Mouse (Mus musculus): ENCODE data around the gene Cd37. TPM values are rescaled to one million over a fixed set of nuclear protein-coding genes. Genes with fewer than 3 reads are reported as not detected.

Cd37 gene
- total RNA-seq, 2 experiments from 2014 or later, result 4.0 TPM

DNA sequence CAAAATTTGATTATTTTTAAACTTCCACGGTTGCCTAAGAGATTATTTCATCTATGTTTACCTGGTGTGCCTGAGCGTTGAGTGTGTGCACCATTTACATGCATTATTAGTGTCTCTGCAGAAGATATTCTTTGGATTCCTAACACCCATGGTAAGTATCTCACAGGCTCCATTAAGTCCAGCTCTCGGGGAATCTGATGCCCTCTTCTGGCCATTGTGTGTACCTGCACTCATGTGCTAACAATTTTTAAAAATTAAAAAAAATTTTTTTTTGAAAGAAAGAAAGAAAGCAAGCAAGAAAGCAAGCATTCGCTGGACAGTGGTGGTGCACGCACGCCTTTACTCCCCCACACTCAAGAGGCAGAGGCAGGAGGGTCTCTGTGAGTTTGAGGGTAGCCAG lies 30.7 kb downstream of the Cd37 start:
- DNase-seq (ENCODE audit: low spot score in 2 of 2), result no peak

DNA sequence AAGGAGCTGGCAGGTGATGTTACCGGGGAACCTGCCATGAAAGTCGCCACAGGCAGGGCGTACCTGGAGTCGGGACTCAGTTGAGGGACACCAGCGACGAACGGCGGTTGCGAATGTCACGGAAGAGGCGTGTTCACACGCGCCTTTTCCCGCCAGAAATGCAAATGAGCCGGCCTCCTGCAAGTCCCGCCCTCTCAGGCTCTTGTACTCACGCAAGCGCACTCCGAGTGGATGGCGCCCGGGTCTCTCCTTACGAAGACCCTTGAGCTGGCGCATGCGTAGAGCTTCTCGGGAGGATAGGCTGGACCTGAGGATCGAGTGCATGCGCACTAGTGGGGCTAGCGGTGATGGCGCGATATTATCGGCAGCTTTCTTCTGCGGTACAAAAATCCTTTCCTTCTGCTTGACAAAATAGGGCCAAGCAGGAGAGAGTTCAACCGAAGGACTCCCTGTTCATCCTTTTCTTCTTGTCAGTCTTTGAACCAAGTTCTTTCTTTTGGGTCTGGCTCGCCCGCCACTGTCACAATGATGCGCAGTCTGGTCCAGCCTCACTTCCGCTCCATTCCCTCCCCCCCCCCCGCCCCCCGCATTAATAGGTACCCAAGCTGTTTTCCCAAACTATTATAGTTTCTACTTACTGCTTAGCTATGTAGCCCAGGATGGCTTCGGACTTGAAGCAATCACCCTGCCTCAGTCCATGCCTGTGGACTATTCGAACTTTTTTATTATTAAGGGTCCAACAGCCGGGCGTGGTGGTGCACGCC lies 34.4 kb downstream of the Cd37 start, which contains the start of gene Ccdc155:
Gene Ccdc155 (minus strand): TSS at position 513 of the 764 bp plus-strand sequence.
- DNase-seq (ENCODE audit: low spot score in 2 of 2), result peak; percentile 88 to 94

DNA sequence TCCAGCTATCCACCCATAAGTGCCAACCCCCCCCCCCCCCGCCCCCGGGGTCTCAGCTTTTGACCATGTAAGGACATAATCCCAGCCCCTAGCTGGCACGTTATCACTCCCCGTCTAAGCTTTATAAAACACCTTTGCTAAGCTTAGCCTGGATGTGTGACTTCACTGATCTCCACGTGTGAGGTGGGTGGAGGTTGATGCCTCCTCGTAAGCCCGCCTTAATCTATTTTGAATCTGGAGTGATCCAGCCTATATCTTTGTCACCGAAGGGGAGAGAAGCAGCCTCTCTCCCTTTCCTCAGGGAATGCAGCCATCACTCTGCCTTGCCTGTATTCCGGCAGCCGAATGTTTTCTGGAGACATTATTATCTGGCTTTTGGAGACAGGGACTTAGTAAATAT lies 36.3 kb downstream of the Cd37 start:
- DNase-seq (ENCODE audit: low spot score in 2 of 2), result no peak

DNA sequence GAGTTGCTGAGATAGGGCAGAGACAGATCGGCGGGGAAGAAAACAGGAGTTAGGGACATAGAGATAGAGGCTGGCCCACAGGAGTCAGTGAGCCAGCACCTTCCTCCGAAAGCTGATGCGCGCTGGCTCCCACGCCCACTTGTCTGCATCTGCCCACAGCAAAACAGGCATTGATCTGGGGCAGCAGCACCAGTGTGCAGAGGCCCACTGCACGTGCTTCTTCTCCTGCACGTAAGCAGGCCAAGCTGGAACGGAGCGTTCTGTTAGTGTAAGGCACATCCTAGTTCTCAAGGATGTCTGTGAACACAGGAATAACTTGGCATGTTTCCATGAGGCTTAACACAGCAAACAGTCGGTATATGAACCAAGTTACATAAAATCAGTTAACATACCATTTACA lies 40.0 kb downstream of the Cd37 start:
- no peak for DNase-seq (ENCODE audit: low spot score in 2 of 2)

DNA sequence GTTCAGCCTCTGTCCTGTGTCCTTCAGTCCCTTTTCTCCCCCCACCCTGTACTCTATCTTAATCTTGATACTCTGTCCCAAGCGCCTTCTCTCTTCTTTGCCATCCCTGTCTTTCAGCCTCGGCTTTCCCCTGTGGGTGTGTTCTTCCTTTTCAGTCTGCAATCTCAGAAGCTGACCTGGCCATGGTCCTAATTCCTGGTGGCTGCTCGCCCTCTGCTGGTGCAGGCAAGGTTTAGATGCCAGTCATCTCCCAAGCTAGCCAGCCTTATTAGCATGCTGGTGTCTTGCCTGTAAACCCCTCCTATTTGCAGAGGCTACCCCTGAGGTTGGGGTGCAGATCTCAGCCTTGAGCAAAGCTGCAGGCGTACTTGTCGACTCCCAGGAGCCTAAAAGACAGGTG lies 40.5 kb downstream of the Cd37 start:
- peak; percentile 69 to 77 for DNase-seq (ENCODE audit: low spot score in 2 of 2)

DNA sequence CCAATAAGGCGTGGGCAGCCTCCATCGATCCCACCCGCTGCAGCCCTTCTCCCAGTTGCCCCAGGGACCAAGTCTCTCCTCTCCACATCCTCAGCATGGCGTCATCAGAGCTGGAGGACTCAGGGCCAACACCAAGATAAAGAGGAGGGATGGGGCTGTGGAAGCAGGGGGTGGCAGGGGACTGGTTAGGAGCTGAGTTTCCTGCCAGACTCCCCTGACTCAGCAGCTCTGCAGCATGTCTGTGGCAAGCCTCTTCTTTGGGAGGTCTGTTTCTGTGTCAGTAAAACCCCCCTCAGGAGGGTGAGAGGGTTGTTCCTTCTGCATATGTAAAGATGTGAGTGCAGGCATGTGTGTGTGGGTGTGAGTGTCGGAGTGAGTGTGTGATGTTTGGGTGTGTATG lies 41.9 kb downstream of the Cd37 start:
- DNase-seq (ENCODE audit: low spot score in 2 of 2), result no peak

DNA sequence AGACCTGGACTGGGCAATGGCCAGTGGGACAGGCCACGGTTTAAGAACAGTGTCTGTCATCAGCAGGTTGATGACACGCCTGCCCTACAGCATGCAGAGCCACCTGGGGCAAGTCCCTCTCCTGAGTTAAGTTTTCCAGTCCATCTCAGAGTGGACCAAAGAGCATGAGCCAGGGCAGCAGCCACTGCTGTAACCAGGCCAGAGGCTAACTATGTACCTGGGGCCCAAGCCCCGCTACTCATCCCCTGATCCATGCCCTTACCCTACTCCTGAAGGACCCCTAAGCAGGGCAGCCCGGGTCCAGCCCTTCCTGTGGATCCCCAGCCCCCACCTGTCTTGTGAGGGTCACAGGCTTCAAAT lies 42.8 kb downstream of the Cd37 start:
- no peak for DNase-seq (ENCODE audit: low spot score in 2 of 2)

DNA sequence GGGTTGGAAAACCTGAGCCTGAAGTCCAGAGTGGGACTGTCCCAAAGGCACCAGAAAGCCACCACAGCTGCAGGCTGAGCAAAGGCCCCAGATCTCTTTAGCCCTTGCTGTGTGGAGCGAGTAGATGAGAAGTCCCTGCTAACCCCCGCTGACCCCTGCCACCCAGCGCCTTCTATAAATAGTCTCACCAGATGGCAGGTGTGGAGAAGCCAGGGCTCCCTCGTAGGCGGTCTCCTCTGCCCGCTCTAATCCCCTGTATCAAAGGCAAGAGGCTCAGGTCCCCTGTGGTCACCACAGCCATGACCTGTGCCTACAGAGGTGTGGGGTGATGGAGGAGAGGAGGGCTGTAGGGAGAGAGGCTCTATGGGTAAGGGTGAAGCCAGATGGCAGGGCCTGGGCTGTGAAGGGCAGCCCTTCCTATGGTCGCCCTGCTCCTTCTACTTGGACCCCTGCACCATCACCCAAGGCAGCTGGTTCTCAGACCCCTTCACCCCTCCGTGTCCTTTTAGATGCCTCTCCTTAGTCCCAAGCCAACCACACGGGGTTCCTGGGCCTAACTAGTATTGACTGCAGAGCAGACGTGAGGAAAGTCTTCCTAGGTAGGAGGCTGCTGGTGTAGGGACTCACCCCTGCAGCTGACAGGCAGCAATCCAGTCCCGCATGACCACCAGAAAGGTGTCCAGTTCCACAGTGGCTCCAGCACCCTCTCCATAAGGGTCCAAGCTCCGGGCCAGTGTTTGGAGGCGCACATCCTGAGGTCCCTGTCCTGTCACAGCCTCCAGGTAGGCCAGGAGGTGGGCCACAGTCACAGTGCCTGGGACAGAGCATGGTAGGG lies 43.4 kb downstream of the Cd37 start:
- no peak for DNase-seq (ENCODE audit: low spot score in 2 of 2)

DNA sequence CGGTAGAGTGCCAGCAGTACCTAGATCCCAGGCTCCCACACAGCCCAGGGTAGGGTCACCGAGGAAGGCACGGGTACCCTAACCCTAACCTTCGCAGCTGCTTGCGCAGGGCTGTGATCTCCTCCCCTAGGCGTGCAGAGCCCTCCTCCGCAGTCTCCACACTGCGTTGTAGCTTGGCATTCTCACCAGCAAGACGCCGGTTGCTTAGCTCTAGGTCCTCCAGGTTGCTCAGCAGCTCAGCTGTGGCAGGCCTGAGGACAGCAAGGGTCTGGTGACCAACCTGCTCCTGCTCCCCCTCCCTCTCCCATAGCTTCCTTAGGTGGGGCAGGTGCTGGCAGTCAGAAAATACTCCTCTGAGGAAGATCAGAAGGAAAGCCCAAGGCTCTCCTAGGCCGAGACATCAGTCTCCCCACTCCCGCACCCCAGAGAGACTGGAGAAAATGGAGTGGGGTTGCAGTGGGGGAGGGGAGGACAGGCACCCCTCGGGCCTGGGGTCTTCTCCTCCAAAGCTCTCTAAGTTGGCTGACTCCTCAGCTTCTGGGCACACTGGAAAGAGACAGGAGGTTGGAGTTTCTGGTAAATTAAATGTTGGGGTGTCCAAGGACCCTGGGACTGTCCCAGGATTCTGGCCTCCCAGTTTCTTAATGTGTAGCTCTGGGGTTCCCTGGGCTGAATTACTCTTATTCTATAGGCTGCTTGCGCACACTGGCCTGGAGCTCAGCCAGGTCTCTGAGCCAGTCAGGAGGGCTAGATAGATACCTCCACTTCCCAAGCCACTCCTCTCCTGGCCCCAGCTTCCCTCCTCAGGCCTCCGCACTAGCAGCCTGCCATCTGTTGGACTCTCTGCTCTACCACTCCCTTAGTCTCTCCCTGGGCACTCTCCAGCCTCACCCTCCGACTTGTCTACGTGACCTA lies 44.8 kb downstream of the Cd37 start:
- no peak for DNase-seq (ENCODE audit: low spot score in 2 of 2)

DNA sequence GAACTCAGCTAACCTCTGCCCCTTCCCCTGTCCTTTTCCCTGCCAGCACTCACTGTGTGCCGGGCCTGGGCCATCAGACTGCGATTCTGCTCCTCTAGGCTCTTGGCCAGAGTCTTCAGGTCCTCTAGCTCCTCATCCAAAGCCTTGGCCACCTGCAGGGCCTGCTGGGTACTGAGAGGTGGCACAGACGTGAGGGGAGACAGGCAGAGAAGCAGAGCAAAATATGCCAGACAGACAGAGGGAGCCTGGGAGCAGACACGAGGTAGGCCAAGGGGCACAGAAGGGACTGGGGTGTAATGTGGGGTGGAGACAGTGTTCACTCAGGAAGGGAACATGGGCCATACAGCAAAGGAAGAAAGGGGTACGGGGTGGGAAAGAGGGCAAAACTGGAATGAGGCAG lies 45.5 kb downstream of the Cd37 start:
- no peak for DNase-seq (ENCODE audit: low spot score in 2 of 2)

DNA sequence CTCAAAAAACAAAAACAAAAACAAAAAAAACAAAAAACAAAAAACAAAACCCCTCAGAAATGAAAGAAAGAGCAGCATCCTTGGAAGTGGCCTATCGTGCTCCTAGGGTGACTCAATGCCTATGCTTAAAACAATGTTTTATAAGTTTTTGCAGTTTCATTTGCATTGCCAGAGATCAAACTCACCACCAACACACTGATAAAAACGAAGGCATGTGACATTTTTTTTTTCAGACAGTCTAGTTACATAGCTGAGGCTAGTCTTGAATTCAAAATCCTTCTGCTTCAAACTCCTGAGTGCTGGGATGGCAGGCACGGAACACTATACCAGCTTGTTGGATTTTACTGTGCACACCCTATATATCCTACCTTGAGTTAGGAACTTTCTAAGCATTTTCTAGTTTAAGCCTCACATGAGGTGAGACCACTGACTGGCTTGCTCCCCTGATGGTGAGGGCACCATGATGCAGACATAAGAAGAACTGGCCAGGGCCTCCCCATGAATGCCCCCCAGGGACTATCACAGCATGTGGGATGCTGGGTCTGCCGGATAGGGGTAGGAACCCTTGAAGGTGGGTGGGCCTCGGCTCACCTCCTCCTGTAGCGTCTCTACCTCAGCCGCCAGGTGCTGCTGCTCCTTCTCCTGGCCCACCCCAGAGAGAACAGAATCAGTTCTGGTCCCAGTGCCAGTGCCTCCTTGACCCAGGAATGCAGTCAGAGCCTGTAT lies 46.2 kb downstream of the Cd37 start:
- DNase-seq (ENCODE audit: low spot score in 2 of 2), result no peak

DNA sequence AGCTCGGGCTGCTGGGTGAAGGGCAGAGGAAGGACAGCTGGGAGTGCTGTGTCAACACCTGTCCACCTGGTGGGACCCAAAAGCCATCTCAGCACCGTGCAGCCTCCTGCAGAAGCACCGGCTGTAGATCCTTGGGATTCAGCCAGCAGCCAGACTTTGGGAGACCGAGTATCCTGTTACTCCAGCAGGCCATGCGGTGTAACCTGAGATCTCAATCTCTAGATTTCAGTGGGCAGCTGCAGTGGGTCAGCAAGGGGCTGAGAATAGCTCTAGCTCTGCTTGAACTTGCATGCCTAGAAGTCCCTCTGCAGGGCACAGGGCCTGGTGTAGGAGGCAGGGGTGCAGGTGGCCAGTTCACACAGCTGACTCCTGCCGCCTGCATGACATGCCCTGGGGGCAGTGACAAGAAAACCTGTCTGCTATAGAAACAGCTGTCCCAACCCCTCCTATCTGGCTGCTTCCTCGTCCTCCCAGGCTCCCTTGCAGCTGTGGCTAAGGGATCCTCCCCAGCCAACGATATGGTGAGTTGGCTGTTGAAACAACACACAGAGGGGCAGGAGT lies 47.0 kb downstream of the Cd37 start:
- no peak for DNase-seq (ENCODE audit: low spot score in 2 of 2)

DNA sequence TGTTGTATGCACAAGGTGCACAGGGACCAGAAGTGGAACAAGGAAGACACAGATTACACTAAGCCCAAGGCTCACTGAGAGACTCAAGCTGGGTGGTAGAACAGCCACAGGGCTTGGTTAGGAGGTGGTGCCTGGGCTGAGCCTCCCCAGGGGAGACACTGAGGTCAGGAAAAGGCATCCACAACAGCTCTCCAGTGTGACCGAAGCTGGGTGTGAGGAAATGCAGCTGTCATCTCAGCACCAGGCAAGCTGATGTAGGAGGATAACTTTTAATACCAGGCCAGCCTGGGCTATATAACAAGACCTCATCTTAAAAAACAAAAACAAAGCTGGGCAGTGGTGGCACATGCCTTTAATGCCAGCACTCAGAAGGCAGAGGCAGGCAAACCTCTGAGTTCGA lies 47.8 kb downstream of the Cd37 start:
- no peak for DNase-seq (ENCODE audit: low spot score in 2 of 2)

DNA sequence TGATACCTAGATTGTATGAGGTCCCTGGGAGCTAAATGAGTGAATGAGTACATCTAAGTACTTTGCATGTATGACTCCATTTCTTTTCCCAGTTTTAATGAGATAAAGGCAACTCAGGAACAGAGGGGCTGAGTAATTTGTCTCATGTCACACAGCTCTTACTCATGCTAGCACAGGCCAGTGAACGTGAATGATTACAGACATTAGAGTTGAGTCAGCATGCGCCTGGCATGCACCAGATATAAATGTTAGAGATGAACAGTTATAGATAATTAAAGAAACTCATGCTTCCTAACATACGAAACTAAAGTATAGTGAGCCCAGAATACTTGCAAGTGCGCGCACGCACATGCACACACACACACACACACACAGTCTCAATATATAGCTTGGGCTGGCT lies 48.7 kb downstream of the Cd37 start:
- no peak for DNase-seq (ENCODE audit: low spot score in 2 of 2)

DNA sequence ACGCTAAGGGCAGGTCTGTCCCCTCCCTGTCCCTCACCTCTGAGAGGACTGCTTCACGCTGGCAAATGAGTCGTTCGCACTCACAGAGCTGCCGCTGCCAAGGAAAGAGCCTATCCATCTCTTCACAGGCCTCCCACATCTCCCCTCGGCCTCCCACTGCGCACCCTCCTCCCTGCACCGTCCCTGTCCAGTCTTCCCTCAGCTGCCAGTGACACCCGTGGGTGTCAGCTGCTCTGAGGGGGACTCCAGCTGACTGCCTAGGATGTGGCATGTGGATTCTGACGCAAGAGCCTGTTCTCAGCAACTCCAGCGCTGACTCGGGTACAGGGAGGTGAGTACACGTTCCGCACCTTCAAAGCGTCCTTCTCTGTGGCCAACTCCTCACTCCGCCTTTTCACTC lies 49.3 kb downstream of the Cd37 start:
- no peak for DNase-seq (ENCODE audit: low spot score in 2 of 2)

DNA sequence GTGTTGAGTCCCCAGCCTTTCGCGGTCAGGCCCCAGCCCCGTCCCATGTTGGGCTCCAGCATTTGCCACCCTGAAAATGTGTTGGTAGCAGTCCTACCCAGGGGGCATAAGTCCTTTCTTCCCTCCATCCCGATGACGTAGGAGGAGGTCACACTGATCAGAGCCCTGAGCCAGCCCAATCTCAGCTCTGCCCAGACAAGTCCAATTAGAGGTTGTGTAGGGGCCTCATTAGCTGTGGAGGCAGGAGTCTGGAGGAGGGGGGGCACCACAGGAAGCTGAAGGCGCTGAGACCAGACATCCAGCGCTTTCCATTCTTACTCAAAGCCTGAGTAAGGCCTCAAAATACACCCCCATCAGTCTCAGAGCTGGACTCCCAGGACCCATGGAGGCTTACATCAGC lies 53.0 kb downstream of the Cd37 start:
- no peak for DNase-seq (ENCODE audit: low spot score in 2 of 2)

DNA sequence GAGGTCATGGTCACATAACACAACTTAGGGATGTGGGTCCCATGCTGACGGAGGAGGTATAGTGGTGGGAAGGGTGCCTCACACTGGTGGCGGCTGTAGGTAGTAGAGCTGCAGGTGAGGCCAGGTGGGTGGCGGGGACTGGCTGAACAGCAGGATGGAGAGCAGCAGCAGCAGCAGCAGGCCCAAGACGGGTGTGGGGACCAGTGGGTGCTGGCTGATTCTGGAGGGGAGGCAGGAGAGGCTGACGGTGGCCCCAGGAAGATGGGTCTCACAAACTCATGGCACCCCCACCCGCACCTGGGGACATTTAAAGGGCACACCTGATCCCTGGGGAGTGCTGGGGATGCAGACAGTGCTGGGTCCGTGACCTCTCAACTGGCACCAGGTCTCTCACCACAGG lies 55.2 kb downstream of the Cd37 start:
- DNase-seq (ENCODE audit: low spot score in 2 of 2), result no peak

Data from layer of hippocampus, postnatal 14 days (tissue).